Mouse (Mus musculus) left cerebral cortex, adult 18-20 months (tissue): Measurements from ENCODE around the gene Cnnm4. TPM values are rescaled to one million over a fixed set of nuclear protein-coding genes. Genes with fewer than 3 reads are reported as not detected.

Source experiments
- DNase-seq, 2 experiments: peaks; one replicate each; pipeline ENCODE4 v3.0.0; 2021 to 2022; ENCODE audit warnings: low spot score in 2 of 2, mixed read lengths in 1 of 2
- total RNA-seq, 2 experiments: library from RNA; stranded (reverse); gene quantifications; 2 replicates each; pipeline ENCODE4 v1.2.3; 2021

The Cnnm4 gene
- total RNA-seq, 2 experiments from 2014 or later: 12.4 TPM

DNA sequence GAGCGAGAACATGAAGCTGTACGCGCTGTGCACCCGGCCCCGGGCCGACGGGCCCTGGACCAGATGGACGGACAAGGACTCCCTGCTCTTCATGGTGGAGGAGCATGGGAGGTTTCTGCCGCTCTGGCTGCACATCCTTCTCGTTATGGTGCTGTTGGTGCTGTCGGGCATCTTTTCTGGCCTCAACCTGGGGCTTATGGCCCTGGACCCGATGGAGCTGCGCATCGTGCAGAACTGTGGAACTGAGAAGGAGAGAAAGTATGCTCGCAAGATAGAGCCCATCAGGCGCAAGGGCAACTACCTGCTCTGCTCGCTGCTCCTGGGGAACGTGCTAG, 653 bp downstream of the Cnnm4 start:
- DNase-seq: no peak

DNA sequence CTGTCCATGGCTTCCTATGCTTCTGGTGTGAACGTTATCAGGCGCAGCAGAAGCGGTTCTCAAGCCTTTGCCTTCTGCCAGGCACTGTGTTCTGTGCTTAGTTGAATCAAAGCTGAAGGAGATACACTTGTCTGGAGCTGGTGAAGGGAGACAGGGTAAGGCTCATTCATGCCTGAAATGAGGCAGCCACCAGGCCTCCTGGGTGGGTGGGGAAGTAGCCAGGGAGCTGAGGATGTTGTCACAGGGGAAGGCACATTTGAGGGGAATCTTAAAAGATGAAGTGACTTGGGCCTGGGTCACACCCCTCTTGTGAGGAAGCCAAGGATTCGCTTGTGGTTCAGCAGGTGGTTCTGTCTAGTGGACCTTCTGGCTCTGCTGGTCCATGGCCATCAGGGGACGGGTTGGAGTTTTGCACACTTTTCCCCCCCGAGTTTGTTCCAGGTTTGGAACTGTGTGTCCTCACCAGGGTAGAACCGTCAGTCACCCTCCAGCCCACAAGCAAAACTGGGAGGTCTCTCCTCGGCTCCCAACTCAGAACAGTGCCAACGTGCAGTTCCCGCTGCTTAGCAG, 1.9 kb downstream of the Cnnm4 start:
- peak in 1 of 2 experiments; percentile 9 for DNase-seq

DNA sequence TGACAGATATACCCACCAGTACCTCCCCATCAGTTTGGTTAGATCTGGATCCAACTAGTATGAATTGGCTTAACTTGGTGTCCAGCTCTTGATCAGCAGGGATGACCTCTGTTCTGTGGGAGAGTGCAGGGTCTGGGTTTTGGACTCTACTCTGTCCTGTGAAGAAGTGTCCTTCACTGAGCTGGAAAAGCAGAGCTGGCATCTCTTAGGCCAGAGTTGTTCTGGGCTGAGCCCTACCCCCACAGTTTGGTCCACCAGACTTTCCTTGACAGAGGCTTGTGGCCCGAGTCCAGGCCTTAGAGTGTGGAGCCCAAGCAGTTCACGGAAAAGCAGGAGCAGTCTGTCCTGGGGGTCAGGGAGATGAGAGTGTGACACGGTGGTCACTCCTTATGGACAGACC, 3.2 kb downstream of the Cnnm4 start:
- DNase-seq: no peak

DNA sequence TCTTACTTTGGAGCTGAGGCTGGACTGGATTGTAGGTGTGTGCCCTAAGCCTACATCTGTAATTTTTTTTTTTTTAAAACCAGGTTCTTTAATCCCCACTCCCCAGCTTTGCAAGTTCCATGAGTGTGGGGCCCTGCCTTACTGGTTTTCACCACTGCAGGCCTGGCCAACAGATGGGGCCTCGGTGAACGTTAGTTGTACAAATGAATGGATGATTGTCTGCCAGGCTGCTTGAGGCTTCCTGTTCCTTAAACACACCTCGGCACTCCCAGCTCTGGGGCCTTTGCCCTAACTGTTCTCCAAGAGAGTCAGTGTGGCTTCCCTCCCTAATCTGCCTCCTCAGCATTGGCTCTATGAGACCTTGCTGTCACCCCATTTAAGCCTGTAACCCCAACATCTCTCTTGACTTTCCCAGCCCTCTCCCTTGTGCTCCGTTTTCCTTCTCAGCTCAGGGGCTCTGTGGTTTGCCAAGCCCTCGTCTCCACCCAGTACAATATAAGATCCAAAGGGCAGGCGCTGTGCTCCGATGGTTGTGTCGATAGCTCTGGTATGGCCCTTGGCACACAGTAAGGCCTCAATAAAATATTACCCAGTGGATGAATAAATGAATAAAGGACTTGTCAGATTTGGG, 4.2 kb downstream of the Cnnm4 start:
- DNase-seq: no peak

DNA sequence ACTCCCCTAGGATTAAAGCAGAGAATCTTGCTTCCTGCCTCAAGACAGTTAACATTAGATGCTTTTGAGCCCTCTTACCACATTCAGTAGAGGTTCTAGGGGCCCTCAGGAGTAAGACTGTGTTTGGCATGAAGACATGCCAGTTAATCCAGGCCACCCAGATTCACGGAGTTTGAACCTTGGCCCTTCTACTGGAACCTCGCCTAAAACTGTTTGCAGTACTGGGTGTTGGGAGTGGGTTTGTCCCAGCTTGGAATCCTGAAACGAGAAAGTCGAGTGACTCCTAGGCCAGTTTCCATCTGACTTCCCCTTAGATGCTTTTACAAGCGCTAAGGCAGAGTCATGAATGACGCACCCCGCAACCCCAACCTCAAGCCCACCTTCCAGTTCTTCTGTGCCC, 5.0 kb downstream of the Cnnm4 start:
- DNase-seq: no peak

DNA sequence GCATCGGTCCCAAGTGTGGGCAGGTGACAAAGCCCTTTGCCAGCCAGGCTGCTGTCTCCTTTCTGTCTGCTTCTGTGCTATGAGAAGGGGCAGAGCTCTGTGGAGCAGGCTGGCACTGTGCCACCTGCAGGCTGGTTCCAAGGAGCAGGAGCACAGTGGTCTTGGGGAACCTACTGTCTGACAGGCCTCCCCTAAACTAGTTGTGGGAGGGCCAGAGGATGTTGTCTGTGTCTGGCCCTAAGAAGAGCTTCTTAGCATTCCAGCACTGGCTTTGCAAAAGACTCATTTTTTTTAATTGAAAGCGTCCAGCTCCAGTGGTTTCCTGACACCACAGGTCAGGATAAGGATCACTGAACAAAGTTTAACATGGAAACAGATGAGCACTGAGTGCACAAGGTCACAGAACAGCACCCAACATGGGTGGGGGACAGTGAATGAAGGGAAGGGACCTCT, 6.9 kb downstream of the Cnnm4 start:
- DNase-seq: no peak

DNA sequence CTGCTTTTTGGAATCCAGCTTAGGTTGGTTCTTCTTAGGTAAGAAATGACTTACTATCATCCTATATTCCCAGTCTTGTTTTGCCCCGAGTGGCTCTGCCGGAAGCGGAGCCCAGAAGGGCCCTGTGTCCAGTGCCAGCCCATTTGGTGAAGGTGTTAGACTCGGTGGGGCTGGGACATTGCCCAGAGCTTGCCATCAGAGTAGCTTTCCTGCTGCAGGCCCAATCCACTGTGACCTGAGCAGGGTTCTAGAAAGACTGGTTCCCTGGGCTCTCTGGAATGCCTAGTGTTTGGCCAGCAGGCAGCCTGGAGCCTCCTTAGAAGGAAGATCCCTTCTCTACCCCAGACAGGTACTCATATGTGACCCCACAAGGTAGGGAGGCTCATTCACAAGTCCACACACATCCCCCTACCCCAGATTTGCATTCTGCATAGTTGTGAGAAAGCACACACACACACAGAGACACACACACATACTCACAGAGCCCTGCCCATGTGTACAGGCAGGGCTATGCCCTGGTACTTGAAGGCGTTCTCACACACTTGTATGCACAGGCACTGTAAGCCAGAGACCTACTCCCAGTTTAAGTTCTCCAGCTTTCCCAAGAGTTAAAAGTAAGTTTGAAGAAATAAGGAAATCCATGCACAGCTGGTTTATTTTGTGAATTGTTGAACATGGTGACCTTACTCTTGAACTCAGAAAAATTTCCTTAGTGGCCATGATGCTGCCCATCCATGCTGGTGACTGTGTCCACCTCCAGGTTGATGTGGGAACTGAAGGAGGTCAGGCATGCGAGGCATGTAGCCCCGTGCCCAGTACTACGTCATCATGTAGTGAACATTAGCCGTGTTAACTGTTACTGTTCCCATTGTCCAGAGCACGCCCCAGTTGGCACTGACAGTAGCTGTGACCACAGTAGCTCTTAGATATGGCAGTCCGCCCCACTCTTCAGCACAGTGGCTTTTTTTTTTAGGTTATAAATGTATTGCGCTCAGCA, 8.8 kb downstream of the Cnnm4 start:
- DNase-seq: no peak

DNA sequence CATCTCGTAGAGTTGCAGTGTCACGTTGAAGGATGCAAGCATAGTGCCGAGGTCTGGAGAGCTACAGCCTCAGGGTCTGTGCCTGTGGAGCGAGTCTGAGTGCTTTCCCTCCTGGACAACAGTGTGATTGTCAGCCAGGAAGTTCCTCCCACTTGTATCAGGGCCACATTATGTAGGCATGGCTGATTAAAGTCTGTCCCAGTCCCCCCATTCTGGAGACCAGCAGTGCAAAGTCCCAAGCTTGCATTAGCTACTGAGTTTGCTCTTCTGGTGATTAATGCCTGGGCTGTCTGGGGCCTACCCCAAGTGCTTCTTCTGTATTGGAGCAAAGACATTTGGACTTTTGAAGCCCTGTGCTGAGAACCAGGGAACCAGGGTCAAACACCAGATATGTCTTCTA, 12.4 kb downstream of the Cnnm4 start:
- no peak for DNase-seq

DNA sequence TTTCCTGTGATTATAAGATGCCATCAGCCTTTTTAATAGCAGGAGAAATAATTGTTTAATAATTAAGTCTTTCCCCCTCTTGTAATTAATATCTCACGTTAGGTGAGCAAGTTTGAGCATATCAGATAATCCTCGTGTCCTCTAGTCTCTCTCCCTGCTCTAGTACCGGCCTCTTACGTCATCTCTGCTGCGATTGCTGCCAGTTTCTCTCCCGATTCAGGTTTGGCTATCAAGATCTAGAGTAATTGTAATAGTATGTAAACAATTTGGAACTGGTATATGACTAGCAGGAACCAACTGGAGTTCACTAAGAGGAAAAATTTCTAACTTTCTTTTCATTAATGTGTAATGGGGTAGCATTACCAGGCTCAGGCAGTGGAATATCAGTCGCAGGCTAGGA, 13.7 kb downstream of the Cnnm4 start:
- no peak for DNase-seq

DNA sequence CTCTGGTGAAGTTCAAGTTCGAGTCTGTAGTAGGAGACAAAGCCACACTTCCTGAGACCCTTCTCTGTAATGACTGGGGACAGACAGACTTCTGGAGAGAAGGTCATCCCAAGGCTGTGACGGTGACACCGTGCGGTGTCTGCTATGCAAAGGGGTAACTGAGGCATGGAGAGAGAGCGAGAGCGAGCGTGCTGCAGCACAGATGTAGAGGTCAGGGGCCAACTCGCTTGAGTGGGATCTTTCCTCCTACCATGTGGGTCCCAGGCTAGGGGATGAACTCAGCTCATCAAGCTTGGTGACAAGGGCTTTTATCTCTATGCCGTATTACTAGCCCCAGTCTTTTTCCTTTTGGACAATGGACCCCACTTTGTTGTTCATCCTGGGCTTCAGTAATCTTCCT, 15.7 kb downstream of the Cnnm4 start:
- DNase-seq: no peak

DNA sequence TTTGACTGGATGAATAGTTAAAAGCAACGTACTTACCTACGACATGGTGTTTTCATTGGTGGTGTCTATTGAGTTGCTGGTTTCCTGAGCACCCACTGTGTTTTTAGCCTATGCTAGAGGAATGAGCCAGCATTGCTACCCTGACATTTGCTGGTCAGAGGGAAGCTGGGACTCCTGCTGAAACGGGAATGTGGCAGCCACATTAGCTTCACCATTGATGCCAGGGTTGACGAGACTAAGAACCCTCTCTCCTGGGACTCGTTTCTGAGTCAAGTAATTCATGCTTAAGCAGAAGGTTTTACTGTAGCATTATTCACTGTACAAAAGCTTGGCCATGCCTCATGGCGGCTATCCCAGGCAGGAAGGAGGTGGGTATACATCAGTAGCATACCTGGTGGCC, 18.2 kb downstream of the Cnnm4 start:
- DNase-seq: no peak

DNA sequence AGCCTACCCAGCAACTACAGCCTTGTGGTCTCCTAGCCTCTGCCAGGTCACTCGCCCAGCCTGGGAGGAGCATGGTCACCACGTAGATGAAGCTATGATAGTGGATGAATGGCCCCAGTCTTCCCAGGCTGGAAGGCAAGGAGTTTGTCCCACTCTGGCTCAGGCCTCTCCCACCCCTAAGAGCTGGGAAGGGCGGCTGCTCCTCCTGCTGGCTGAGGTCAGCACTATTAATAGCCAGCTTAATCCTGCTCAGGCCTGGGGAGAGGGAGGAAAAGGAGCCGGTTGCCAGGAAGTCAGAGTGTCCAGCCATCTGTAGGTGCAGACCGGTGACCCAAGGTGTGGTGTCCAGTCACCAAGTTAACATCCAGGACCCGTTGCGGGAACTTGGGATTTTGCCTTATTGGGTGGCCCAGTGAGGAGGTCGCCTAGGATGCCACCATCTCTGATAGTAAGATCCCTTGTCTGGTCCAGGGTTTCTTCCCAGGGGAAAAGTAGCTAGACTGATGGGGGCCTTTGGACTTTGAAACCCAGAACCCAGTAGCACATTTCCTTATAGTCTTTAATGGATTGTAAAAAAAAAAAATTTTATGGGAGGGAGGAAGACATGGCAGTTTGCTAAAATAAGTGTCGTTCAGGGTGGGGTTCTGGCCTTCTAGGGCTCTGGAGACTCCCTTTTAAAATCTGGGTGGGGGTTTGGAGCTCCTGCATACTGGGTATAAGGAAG, 21.2 kb downstream of the Cnnm4 start:
- DNase-seq: no peak

DNA sequence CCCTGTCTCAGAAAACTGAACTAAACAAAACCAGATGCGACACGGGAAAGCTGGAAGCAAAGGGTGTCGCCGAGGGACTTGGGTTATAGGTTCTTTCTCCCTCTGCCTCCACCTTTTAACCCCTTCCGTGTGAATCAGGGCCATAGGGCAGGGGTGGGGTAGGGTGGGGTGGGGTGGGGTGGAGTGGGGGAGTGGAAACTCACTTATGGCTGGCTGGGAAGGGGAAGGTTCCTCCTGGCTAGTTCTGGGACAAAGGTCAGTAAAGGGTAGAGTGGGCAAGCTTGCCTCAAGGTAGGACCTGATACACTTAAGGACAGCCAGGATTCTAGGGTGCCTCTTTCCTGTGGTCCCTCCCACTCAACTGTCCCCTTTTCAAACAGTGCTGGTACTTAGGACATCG, 21.9 kb downstream of the Cnnm4 start:
- DNase-seq: no peak

DNA sequence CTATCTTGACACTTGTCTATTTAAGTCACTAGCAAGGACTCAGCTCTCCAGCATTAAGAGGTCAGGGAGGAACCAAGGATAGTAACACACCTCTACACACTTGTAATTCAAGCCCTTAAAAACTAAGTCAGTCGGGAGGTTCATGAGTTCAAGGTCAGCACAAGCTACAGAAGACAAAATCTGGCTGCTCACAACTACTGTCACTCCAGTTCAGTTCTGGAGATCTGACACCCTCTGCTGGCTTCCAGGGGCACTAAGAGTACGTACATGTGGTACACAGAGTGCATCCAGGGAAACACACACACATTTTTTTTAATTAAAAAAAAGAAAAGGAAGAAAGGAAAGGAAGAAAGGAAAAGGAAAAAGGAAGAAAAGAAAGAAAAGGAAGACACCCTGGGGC, 25.3 kb downstream of the Cnnm4 start:
- peak in 1 of 2 experiments; percentile 22 for DNase-seq

DNA sequence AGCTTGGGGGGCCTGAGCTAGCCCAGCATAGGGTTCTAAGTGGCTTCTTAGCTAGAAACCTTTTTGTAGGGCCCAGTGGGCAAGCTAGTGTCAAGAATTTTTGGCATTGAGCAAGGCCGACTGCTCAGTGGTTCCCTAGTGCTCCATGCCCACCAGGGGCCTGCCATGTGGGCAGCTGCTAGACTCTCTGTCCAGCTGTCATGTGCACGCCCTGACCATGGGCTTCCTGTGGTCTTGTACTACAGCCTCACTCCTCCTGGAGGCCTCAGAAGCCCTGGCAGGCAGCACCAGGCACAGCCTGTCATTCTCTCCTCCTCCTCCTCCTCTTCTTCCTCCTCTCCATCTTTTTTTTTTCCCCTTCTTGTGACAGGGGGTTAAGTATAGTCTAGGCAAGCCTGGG, 25.9 kb downstream of the Cnnm4 start:
- no peak for DNase-seq

DNA sequence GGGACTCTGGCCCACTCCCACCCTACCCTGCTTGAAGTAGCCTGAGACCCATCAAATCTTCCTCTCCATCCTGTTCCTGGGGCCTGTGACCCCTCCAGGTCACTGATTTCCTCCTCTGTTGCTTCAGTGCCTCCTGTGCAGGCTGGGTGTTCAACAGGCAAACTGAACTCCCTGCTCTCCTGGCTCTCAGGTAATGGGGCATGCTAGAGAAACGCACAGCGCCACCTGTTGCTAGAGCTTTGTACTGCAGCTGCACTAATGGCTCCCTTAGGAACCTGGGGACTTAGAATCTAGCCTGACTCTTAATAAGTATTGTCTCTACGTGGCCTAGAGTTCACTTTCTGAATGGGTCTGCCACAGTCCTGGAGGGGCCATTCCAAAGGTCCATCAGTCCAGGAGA, 29.8 kb downstream of the Cnnm4 start:
- DNase-seq: peak; percentile 53 to 87

DNA sequence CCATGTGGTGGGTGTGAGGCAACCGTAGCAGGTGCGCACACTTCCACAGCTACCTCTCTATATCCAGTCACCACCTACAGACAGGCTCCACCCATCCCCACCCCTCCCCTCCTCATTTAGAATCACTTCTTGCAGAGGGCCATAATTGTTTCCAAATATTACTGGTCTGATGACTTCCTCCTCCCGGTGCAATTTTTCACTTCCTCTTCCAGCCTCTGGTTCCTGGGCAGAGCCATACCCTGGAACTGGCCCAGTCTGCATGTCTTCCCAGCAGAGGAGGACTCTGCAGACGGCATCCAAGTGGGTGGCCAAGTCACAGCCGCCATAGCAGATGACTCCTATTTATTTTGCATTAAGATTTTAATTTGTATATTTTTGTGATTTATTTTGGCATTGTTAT, 36.8 kb downstream of the Cnnm4 start:
- no peak for DNase-seq

DNA sequence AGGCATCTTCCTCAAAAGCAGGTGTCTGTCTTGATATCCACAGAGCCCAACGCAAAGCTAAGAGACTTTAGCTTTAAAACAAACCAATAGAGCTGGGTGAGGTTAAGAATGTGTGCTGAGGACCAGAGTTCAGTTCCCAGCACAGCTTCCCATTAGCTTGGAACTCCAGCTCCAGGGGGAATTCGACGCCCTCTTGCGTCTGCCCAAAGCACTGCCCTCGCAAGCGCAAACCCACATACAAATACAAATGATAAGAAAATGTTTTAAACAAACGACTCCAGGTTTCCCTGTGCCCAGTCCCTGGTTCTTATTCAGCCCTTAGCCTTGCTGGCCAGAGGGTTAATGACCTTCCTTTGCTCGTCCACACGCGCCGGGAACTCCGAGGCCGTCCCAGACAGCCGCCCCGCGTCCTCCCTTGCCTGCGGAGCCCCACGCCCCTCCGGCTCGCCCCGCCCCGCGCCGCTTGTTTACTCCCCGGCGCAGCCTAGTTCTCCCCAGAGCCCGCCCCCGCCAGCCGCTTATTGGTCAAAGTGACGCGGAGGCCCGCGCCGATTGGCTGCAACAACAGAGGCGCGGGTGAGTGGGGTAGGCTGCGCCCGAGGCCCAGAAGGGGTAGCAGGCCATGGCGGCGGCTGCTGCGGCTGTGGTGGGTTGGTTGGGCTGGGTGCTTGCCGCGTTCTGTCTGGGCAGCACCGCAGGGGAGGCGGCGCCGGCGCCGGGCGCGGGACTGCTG, 40.0 kb downstream of the Cnnm4 start, which contains the start of gene Cnnm3:
Cnnm3 (plus strand) TSS at position 579 of the 733 bp plus-strand sequence.
- DNase-seq: peak; percentile 100

DNA sequence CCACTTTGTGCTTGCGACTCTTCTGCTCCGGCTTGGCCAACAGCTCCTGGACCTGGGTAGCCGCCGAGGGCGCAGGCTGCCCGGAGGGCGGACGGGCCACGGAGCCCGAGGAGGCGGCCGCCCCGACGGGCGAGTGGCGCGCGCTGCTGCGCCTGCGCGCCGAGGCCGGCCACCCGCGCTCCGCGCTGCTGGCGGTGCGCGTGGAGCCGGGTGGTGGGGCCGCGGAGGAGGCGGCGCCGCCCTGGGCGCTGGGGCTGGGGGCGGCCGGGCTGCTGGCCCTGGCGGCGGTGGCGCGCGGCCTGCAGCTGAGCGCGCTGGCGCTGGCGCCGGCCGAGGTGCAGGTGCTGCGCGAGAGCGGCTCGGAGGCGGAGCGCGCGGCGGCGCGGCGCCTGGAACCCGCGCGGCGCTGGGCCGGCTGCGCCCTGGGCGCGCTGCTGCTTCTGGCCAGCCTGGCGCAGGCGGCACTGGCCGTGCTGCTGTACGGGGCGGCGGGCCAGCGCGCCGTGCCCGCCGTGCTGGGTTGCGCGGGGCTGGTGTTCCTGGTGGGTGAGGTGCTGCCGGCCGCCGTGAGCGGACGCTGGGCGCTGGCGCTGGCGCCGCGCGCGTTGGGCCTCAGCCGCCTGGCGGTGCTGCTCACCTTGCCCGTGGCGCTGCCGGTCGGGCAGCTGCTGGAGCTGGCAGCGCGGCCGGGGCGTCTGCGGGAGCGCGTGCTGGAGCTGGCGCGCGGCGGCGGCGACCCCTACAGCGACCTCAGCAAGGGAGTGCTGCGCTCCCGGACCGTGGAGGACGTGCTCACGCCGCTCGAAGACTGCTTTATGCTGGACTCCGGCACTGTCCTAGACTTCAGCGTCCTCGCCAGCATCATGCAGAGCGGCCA, 40.9 kb downstream of the Cnnm4 start:
- DNase-seq: peak; percentile 31 to 69

DNA sequence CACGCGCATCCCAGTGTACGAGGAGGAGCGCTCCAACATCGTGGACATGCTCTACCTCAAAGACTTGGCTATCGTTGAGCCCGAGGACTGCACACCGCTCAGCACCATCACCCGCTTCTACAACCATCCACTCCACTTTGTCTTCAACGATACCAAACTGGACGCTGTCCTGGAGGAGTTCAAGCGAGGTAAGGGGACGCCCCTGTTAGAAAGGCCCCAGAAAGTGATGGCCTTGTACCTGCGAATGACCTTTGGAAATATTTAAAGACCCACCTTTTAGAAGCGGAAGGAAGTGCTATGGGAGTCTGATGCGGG, 41.5 kb downstream of the Cnnm4 start:
- no peak for DNase-seq
